Mouse (Mus musculus) embryonic facial prominence, embryonic 13.5 days (tissue): ENCODE measurements around the gene Dock7. TPM values are rescaled to one million over a fixed set of nuclear protein-coding genes. Genes with fewer than 3 reads are reported as not detected.
A peak's percentile ranks its signal among the peaks of the same experiment; 100 is the strongest.

Experiments
- ATAC-seq: fragments of 200-750 bp; cut with Nextera tagmentation; 2 replicates; pipeline ENCODE4 v1.8.0; 2017; ENCODE audit warnings: low read depth; ENCODE audit not compliant: insufficient number of reproducible peaks, insufficient read depth, low FRiP score, low TSS enrichment
- H3K27ac ChIP-seq: fragments of 300-500 bp; sonication (generic); 2 replicates; pipeline ENCODE4 v1.5.1; 2015; ENCODE audit warnings: moderate library complexity, mild to moderate bottlenecking, inconsistent platforms
- H3K27me3 ChIP-seq: fragments of 300-500 bp; sonication (generic); 2 replicates; pipeline ENCODE4 v1.6.1; 2015; ENCODE audit warnings: mild to moderate bottlenecking, inconsistent platforms
- H3K36me3 ChIP-seq: fragments of 300-500 bp; sonication (generic); 2 replicates; pipeline ENCODE4 v1.6.1; 2015; ENCODE audit warnings: mild to moderate bottlenecking, inconsistent platforms
- H3K4me1 ChIP-seq: fragments of 300-500 bp; sonication (generic); 2 replicates; pipeline ENCODE4 v1.6.1; 2015; ENCODE audit warnings: inconsistent platforms
- H3K4me2 ChIP-seq: fragments of 300-500 bp; sonication (generic); 2 replicates; pipeline ENCODE4 v1.6.1; 2015; ENCODE audit warnings: moderate library complexity, mild to moderate bottlenecking, inconsistent platforms
- H3K4me3 ChIP-seq: fragments of 300-500 bp; sonication (generic); 2 replicates; pipeline ENCODE4 v1.5.1; 2015; ENCODE audit warnings: mild to moderate bottlenecking, inconsistent platforms
- H3K9ac ChIP-seq: fragments of 300-500 bp; sonication (generic); 2 replicates; pipeline ENCODE4 v1.6.1; 2015; ENCODE audit warnings: mild to moderate bottlenecking, inconsistent platforms
- H3K9me3 ChIP-seq: fragments of 300-500 bp; sonication (generic); 2 replicates; pipeline ENCODE4 v1.6.1; 2016; ENCODE audit warnings: inconsistent platforms
- WGBS: fragments of 180-500 bp; shearing (Covaris S2); methylation state at CpG from one replicate; pipeline ENCODE4 v1.1.7; 2015; ENCODE audit warnings: mixed read lengths; 5-methylcytosine and 5-hydroxymethylcytosine counted together
- polyA plus RNA-seq: library from polyadenylated mRNA; unstranded; fragments of >200 nt; fragmentation: Nextera tagmentation; extraction: Ambion mirVana; gene quantifications from 2 replicates; pipeline ENCODE4 v1.2.1, GENCODE M21; 2015

The Dock7 gene
- polyA plus RNA-seq, 1 experiment from 2014 or later = 67.4 TPM

GRCm38 (mm10) chr4:99143323-99143722 is 22.6 kb upstream of the Dock7 start:
- Histone ChIP-seq H3K9me3 (no peaks in the 10 kb centered on the region), H3K36me3 (no peaks in the 10 kb centered on the region), H3K9ac (no peak overlapping the region), H3K4me3 (no peak overlapping the region), H3K4me1 (no peaks in the 10 kb centered on the region), H3K27ac (0 out of 2 replicates have a peak overlapping the region, but pooled peaks have one; percentile 51), H3K27me3 (no peaks in the 10 kb centered on the region), H3K4me2 (no peak overlapping the region)
- 42% methylated on average over 7 of the region's 7 CpGs for WGBS
- ATAC-seq = no peak

- Histone ChIP-seq H3K4me3 (no peak overlapping the region), H3K27ac (no peak overlapping the region), H3K9me3 (no peaks in the 10 kb centered on the region), H3K4me2 (no peak overlapping the region), H3K9ac (no peak overlapping the region), H3K36me3 (no peaks in the 10 kb centered on the region), H3K27me3 (no peaks in the 10 kb centered on the region), H3K4me1 (no peaks in the 10 kb centered on the region)
- 82% methylated on average over 3 of the region's 3 CpGs for WGBS
- ATAC-seq = no peak
These were observed 20.9 kb upstream of the Dock7 start for GRCm38 (mm10) chr4:99141578-99141977.

DNA sequence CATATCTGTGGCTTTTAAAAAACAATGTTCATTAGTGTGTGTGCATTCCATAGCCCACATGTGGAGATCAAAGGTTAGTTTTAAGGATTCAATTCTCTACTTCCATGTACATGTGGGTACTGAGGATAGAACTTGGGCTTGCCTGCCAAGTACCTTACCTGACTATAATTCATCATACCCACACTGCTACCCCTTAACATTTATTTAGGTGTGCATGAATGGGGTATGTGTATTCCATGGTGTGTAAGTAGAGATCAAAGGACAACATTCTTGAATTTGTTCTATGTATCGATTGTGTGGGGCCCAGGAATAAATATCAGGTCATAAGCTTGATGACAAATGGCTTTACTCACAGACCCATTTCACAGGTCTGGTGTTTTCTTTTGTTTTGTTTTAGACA is 20.5 kb upstream of the Dock7 start:
- Histone ChIP-seq H3K27me3 (no peaks in the 10 kb centered on the region), H3K4me2 (no peak overlapping the region), H3K9ac (no peak overlapping the region), H3K36me3 (no peaks in the 10 kb centered on the region), H3K9me3 (no peaks in the 10 kb centered on the region), H3K4me3 (no peak overlapping the region), H3K27ac (no peak overlapping the region), H3K4me1 (no peaks in the 10 kb centered on the region)
- 95% methylated on average over 1 of the region's 1 CpGs for WGBS
- ATAC-seq = no peak

- no peak overlapping the region for H3K4me3 ChIP-seq
- ATAC-seq = no peak
- no peak overlapping the region for H3K27ac ChIP-seq
- H3K36me3 ChIP-seq = no peaks in the 10 kb centered on the region
- peaks cover under 1% of the 10 kb centered on the region; the same call in 1 of the 2 replicates for H3K4me1 ChIP-seq
- H3K9ac ChIP-seq = no peak overlapping the region
- WGBS = 83% methylated on average over 8 of the region's 8 CpGs
- no peaks in the 10 kb centered on the region for H3K9me3 ChIP-seq
- H3K27me3 ChIP-seq = no peaks in the 10 kb centered on the region
- no peak overlapping the region for H3K4me2 ChIP-seq
These were observed 17.4 kb upstream of the Dock7 start for GRCm38 (mm10) chr4:99137986-99138641.

DNA sequence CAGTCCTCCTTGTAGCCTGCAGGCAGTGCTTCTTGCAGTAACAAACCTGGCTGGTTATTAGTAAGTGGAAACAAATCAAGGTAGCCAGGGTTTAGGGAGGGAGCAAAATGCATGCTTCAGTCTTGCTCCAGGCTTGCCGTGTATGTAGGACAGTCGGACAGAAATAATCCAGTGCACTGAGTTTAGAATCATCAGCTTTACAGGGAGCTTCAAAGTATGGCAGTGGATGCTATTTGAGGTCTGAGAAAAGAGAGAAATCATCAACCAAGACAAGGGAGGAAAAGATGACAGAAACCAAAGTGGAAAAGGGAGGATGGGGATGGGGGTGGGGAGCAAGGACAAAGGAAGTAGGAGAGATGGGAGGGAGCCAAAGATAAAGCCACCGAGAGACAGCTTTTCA is 13.8 kb upstream of the Dock7 start:
- 70% methylated on average over 3 of the region's 3 CpGs for WGBS
- Histone ChIP-seq H3K36me3 (no peaks in the 10 kb centered on the region), H3K4me2 (no peak overlapping the region), H3K9ac (no peak overlapping the region), H3K9me3 (no peaks in the 10 kb centered on the region), H3K4me1 (peaks cover 9% of the 10 kb centered on the region; the same call in 1 of the 2 replicates), H3K27ac (no peak overlapping the region), H3K27me3 (no peaks in the 10 kb centered on the region), H3K4me3 (no peak overlapping the region)
- no peak for ATAC-seq

DNA sequence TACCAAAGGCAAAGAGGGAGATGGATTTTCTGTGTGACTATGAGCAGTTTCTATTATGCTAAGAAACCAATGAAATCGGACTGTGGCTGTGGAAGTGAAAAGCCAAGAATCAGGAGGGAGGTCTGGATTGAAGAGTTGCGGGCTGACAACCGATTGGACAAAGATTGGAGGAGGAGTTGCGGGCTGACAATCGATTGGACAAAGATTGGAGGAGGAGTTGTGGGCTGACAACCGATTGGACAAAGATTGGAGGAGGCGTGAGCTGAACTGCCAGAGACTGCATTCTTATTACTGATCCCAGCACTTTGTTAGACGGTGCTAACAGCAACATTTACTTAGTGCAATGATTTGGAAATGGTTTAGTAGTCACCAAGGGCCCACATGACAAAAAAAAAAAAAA is 12.6 kb upstream of the Dock7 start:
- Histone ChIP-seq H3K27me3 (no peaks in the 10 kb centered on the region), H3K9ac (no peak overlapping the region), H3K27ac (no peak overlapping the region), H3K4me1 (peaks cover 9% of the 10 kb centered on the region; the same call in 1 of the 2 replicates), H3K36me3 (no peaks in the 10 kb centered on the region), H3K9me3 (no peaks in the 10 kb centered on the region), H3K4me3 (no peak overlapping the region), H3K4me2 (no peak overlapping the region)
- WGBS = 92% methylated on average over 8 of the region's 8 CpGs
- no peak for ATAC-seq

DNA sequence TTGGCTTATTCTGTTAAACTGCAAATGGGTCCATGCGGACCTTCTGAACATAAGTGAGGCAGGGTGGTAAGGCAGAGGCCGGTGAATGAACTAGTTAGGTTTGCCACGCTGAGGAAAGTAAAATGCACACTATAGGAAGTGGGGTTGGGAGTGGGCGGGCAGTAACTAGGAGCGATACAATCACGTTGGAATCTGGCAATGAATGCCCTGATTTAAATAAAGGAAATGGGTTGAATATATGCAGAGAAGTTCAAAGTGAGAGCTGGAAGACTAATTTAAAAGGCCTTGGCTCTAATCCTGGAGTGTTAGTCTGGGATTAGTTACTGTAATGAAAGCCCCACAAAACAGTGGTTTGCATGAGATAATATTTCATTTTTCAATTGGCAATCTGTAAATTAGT is 12.0 kb upstream of the Dock7 start:
- Histone ChIP-seq H3K36me3 (no peaks in the 10 kb centered on the region), H3K4me3 (no peak overlapping the region), H3K9me3 (no peaks in the 10 kb centered on the region), H3K27me3 (no peaks in the 10 kb centered on the region), H3K4me1 (peaks cover 9% of the 10 kb centered on the region; the same call in 1 of the 2 replicates), H3K4me2 (no peak overlapping the region), H3K27ac (no peak overlapping the region), H3K9ac (no peak overlapping the region)
- ATAC-seq = no peak
- WGBS = 51% methylated on average over 6 of the region's 6 CpGs

DNA sequence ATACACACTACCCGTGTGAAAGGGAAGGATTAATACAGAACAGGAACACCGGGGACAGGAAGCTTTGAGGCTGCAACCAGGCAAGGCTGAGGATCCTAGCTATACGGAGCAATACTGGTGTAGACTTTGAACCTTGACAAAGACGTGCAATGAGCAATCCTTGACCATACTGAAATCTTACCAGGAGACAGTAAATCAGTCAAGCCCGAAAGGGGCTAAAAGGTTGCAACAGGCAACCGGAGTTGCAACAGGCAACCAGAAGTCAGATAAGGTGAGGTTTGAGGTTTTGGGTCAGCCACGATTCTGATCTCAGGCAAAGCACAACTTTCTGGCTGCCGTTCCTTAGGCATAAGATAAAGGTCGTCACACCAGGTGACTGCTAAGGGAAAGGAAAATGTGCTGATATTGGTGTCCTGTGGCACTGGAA is 10.5 kb upstream of the Dock7 start:
- H3K9ac ChIP-seq = no peak overlapping the region
- WGBS = 83% methylated on average over 9 of the region's 9 CpGs
- no peaks in the 10 kb centered on the region for H3K27me3 ChIP-seq
- H3K27ac ChIP-seq = no peak overlapping the region
- no peaks in the 10 kb centered on the region for H3K9me3 ChIP-seq
- H3K36me3 ChIP-seq = no peaks in the 10 kb centered on the region
- no peak overlapping the region for H3K4me3 ChIP-seq
- peaks cover 9% of the 10 kb centered on the region; the same call in 1 of the 2 replicates for H3K4me1 ChIP-seq
- ATAC-seq = no peak
- H3K4me2 ChIP-seq = no peak overlapping the region

DNA sequence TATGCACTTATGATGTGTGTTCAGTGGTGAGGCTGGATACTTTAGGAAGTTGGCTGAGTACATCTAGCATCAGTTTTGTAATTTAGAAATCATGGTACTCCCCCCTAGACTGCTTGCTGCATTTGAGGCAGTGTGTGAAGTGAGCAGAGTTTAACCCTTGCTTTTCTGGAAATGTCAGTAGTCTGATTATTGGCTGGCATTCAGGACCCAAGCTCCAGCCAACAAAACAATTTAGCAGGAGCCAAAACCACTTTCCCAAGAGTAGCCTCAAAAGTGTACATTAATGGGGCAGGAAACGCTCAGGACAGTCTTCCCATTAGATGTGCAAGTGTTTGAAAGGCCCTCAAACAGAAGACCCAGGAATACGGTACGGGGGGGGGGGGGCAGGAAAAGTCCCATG is 2.8 kb upstream of the Dock7 start:
- Histone ChIP-seq H3K27ac (no peak overlapping the region), H3K36me3 (no peaks in the 10 kb centered on the region), H3K27me3 (no peaks in the 10 kb centered on the region), H3K4me3 (no peak overlapping the region), H3K4me1 (peaks cover 29% of the 10 kb centered on the region), H3K9ac (no peak overlapping the region), H3K9me3 (no peaks in the 10 kb centered on the region), H3K4me2 (no peak overlapping the region)
- no peak for ATAC-seq
- WGBS = 39% methylated on average over 3 of the region's 3 CpGs

DNA sequence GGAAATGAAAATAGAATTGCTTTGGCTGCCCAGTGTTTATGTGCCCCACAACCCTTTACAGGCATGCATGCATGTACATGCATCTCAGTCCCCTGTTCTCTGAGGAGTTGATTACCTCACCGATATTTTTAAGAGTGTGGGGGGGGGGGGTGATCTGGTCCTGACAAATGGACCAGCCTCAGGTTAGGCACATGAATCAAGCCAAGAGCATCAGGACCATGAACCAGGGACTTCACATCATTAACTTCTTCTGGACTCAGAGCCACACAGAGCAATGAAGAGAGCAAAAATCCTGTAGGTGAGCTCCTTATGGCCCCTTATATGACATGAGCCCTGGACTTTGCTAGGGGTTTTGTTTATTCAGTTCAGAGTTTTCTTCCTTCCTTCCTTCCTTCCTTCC is 2.1 kb upstream of the Dock7 start:
- WGBS = 86% methylated on average over 1 of the region's 1 CpGs
- H3K27me3 ChIP-seq = no peaks in the 10 kb centered on the region
- no peak overlapping the region for H3K4me2 ChIP-seq
- no peak overlapping the region for H3K4me3 ChIP-seq
- no peak for ATAC-seq
- H3K9ac ChIP-seq = no peak overlapping the region
- H3K9me3 ChIP-seq = no peaks in the 10 kb centered on the region
- no peak overlapping the region for H3K27ac ChIP-seq
- no peaks in the 10 kb centered on the region for H3K36me3 ChIP-seq
- peaks cover 31% of the 10 kb centered on the region for H3K4me1 ChIP-seq

DNA sequence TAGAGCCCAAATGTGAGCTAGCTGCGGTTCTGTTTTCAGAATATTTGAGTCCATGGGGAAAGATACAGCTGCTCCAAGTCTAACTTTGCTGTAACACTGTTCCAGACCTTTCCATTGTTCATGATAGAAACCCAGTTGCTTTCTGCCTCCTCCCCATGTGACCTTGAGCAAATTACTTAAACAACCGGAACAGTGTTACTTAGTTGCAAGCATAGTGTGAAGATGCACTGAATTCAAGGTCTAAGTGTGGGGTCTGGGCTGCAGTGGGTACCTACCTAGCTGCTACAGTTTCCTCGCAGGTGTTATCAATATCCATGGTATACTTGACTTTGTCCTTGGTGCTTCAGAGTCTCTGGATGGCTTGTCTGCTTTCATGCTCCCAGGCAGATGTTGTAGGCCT is 1.3 kb upstream of the Dock7 start:
- Histone ChIP-seq H3K27me3 (no peaks in the 10 kb centered on the region), H3K27ac (no peak overlapping the region), H3K4me3 (peak overlapping the region; percentile 96; the same call in 1 of the 2 replicates), H3K9me3 (no peaks in the 10 kb centered on the region), H3K4me1 (peaks cover 31% of the 10 kb centered on the region), H3K36me3 (no peaks in the 10 kb centered on the region), H3K4me2 (peak overlapping the region; percentile 77; the same call in 1 of the 2 replicates), H3K9ac (no peak overlapping the region)
- ATAC-seq = no peak
- 67% methylated on average over 3 of the region's 3 CpGs for WGBS

- peak overlapping the region; percentile 99 for H3K9ac ChIP-seq
- H3K4me2 ChIP-seq = peak overlapping the region; percentile 77
- peak overlapping the region; percentile 96 for H3K4me3 ChIP-seq
- H3K36me3 ChIP-seq = no peaks in the 10 kb centered on the region
- no peak for ATAC-seq
- no peaks in the 10 kb centered on the region for H3K27me3 ChIP-seq
- 1% methylated on average over 17 of the region's 17 CpGs for WGBS
- H3K9me3 ChIP-seq = no peaks in the 10 kb centered on the region
- H3K27ac ChIP-seq = peak overlapping the region; percentile 85
- H3K4me1 ChIP-seq = peaks cover 39% of the 10 kb centered on the region
These were observed 524 bp upstream of the Dock7 start for GRCm38 (mm10) chr4:99121123-99121755.
